Mouse (Mus musculus): ENCODE results near the gene Zbtb7a.

Zbtb7a gene

GRCm38 (mm10) chr10:81134966-81135681 is at the start of gene Zbtb7a:
Gene Zbtb7a (plus strand): TSS chr10:81135220.
- DNase-seq = peak; percentile 36

DNA sequence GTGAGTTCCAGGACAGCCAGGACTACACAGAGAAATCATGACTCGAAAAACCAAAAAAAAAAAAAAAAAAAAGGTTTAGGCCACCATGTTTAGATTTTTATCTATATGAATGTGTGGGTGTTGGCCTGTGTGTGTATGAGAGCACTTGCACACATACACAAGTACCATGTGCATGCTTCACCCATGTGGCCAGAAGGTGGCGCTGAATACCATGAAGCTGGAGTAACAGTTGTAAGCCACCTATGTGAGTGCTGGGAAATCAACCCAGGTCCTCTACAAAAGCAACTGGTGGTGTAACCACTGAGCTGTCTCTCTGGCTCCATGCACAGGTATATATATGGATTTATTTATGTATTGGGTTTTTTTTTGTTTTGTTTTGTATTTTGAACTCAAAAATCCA is 48.0 kb upstream of the Zbtb7a start:
- peak; percentile 47 for DNase-seq

- no peak for DNase-seq
Observed at GRCm38 (mm10) chr10:81089216-81089615, 45.8 kb upstream of the Zbtb7a start.

DNA sequence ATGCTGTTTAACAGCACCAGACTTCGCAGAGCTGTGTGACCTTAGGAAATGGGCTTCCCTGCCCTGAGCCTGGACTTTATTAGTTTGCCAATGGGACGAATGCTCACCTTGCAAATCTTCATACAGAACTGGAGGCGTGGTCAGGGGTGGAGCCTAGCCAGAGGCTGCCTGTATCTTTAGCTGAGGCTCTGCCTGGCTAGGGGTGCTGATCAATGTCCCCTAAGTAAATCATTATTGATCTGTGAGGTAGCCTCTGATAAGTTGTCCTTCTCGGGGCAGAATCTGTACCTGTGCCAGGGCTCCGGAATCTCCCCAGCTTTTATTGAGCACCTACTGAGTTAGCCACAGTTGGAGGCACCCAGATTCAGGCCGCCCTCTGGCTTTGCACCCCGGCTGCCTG is 44.4 kb upstream of the Zbtb7a start:
- no peak for DNase-seq

DNA sequence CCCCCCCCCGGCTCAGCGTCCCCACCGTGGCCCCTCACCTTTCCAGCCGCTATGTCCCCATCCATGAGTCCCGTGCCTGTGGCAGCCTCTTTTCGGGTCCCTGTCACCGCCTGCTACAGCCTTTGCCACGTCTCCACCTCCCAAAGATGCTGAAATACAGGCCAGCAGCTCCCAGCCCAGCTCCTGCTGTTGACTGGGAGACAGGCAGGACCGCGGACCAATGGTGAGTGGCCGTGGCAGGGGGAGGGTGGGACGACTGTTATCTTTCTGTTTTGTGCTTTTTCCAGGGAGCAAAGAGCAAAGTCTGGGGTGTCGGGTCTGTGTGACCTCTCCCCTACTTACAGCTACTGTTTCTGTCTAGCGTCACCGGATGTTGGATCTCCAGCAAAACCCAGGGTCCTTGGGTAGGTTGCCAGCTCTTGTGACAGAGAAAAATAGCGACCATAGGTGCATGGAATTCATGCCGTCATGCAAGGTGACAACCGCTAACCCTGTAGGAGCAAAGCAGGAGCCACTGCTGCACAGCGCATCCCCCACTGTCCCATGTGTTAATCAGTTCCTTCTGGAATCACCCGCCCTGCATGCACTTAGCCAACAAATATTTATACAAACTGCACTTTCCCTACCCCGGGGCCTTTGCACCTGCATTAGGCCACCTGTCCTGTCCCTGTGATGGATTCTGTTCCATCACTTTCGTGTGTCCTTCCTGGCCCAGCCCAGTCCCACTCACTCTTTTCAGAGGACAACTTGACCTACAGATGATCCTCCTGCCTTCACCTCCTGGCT is 42.4 kb upstream of the Zbtb7a start:
- no peak for DNase-seq

GRCm38 (mm10) chr10:81094931-81095678 is 39.9 kb upstream of the Zbtb7a start:
- DNase-seq = no peak

- DNase-seq = peak; percentile 99
Observed at GRCm38 (mm10) chr10:81105565-81106112, 29.4 kb upstream of the Zbtb7a start, which contains the start of gene Map2k2. Gene Map2k2 (plus strand): TSS chr10:81105915.

- DNase-seq = peak; percentile 90
Observed at GRCm38 (mm10) chr10:81106113-81106721, 28.8 kb upstream of the Zbtb7a start.

GRCm38 (mm10) chr10:81112946-81113345 is 22.1 kb upstream of the Zbtb7a start:
- no peak for DNase-seq

DNA sequence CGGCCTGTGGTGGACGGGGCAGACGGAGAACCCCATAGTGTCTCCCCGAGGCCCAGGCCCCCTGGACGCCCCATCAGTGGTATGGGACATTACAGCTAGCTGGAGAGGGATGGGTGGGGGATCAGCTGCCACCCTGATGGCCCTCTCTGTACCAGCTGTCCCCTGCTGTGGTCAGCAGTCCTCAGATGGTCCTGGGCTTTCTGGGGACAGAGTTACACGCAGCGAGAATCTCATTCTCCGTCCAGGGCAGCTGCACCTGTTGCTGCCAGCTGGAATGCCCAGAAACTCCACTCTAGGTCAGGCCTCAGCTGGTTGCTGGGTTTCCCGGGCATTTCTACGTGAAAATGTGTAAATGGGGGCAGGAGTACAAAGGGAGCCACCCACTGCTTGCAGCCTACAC is 15.4 kb upstream of the Zbtb7a start:
- DNase-seq = no peak

GRCm38 (mm10) chr10:81120650-81121049 is 14.4 kb upstream of the Zbtb7a start:
- DNase-seq = no peak

DNA sequence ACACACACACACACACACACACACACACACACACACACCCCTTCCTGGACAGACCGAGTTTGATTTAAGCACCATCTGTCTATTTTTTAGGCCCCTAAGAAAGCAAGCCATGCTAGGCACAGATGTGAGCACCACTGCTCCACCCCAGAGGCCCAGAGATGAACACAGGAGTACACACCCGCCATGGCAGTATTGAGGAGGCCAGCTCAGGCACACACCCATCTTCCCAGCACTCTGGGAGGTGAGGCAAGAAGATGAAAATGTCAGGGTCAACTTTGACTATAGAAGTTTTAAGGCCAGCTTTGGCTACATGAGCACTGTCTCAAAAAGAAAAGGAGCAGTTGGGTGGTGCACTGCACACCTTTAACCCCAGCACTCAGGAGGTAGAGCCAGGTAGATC is 12.1 kb upstream of the Zbtb7a start:
- DNase-seq = no peak

DNA sequence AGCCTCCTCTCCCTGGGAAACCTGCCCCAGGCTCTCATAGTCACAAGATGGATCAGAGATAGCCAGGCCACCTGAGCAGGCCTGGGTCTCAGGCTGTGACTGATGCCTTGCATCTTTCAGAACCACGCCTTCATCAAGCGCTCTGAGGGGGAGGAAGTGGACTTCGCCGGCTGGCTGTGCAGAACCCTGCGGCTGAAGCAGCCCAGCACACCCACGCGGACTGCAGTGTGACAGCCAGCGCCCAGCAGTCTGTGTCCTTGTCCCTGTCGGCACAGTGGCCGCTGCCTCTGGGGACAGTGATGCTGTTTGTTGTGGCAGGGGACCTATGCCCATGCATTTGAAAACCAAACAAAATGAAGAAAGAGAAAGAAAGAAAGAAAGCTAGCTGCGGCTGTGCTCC is 11.5 kb upstream of the Zbtb7a start:
- DNase-seq = no peak

DNA sequence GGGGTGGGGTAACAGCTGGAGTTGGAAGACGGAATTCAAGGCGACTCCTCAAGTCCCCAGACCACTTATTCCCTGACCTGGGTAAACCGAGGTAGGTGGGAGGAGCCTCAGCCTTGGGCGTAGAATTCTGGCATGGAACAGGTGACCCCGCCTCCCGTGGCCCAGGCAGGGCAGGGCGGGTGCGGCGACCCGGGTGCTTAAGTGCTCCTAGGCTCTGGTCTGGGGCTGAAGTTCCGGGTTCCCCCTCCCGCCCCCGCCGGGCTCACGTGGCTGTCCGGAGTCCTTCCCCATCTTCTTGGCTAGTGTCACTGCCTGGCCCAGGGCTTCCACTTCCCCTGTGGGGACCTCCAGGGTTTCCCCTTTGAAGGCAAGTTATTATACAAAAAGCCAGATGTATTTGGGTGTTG is 836 bp upstream of the Zbtb7a start:
- DNase-seq = peak; percentile 38

- DNase-seq = peak; percentile 67
Observed at GRCm38 (mm10) chr10:81135831-81136705, 1.0 kb downstream of the Zbtb7a start.

DNA sequence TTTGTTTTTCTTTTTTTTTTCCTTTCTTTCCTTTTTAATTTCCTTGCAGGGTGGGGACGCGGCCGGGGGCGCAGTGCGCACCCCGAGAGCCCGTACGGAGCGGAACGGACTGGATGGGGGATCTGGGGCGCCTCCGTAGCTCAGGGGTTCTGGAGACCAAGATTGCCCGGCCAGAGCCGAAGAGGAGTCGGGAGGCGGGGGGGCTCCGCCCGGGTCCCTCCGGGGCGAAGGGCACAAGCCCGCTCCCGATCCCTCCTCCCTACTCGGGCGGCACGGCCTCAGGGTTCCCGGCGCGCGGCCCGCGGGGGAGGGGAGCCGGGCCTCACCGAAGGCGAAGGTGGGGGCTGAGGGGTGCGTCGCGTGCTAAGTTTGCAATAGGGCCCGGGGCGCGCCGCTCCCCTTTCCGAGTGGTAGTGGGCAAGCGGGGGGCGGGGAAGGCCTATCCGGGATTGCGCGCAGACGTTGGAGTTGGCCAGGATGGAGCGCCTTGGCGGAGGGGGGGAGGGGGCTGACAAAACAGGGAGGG is 1.7 kb downstream of the Zbtb7a start:
- peak; percentile 87 for DNase-seq

DNA sequence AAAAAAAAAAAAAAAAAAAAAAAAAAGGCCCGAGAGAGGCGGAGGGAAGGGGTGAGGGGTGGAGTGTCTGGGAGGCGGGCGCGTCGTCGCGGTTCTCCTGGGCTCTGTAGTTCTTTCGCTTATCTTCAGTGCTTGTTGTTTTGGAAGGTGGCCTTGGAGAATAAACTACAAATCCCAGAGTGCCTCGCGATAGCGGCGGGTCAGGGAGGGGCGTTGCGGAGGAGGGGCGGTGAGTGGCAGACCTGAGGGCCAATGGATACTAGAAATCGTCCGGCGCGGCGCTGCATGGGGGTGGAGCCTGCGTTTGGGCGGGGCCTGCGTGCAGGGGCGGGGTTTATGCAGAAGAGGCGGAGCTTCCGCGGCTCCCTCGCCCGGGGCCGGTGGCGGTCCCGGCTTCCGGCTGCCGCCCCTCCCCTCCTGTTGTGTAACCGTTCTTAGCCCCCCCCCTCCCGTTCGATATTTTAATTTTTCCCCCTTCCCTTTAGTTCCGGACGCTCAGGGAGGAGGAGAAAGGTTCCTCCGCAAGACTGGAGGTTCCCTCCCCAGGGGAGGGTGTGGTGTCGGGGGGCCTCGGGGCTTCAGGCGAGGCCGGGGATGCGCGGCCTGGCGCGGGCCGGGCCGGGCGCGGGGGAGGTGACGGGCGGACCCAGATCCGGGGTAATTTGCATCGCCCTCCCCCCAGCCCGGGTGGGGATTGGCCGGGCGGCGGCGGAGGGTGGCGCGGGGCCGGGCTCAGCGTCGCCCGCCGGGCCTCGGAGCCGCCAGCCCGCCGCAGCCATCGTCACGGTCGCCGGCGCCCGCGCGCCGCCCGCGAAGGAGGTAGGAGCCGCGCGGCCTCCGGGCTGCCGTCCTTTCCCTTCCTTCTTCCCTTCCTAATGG is 2.5 kb downstream of the Zbtb7a start:
- peak; percentile 100 for DNase-seq

GRCm38 (mm10) chr10:81138131-81138782 is 3.2 kb downstream of the Zbtb7a start:
- no peak for DNase-seq

DNA sequence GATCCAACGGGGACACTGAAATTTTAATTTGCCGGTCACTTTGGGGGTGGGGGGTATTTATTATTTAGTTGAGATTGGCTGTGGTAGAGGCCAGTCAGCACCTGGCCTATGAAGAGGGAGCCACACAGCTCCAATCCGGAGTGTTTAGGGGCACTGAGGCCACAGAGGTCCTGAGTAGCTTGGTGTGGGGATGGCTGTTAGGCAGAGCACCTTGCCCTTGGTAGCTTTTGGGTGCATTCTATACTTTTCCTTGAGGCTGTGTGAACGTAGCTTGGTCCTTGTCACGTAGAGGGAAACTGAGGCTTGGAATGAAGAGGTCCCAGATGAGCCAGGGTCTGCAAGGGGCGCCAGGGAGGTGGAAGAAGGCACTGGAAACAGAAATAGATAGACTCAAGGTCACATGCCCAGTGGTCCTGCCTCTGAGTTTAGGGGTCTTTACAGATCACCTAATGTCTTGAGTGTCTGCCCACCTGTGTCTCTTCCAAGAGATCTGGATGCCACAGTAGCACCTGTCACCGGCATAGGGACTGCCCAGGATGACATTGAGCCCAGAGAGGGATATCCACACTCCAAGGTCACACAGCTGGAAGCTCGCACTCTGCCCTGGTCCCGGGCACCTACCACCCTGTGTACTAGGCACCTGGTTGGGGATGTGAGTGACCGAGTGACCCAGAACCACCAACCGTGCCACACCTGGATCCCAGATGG is 4.0 kb downstream of the Zbtb7a start:
- DNase-seq = no peak

Measured in thymus, postnatal 25 days (tissue).